Mouse (Mus musculus) B cell, adult (primary cell): ENCODE measurements around the gene Mageb5. TPM values are rescaled to one million over a fixed set of nuclear protein-coding genes. Genes with fewer than 3 reads are reported as not detected.

Experiments used
- total RNA-seq: library from RNA; stranded (reverse); gene quantifications from 4 replicates; pipeline ENCODE4 v1.2.4, GENCODE M21; 2023; ENCODE audit not compliant: inconsistent age

The Mageb5 gene
- not detected in 4 replicates for total RNA-seq

DNA sequence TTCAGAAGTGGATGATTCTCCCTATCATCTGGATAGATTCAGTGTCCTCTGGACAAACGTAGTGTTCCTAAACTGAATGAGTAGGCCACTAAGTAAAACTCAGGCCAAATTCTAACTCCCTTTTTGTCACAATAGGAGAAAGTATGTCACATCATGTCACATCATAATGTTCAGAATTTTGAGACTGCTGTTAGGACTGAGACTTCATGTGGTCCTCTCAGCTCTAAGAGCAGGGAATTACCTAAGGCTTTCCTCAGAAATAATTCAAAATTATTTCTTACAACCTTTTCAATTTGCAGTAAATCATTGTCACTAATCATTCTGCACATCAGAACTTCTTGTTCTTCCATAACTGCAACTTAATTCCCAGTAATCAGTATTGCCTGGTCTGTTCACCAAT lies at the start of gene Mageb5:
TSS of gene Mageb5 (minus strand) at position 101 of the 400 bp plus-strand sequence.

Other genes starting within 250 kb of the Mageb5 start
- not detected in 4 replicates for gene 1700084M14Rik, start 207.1 kb downstream of the Mageb5 start, total RNA-seq
- gene Gm14781, start 150.8 kb downstream of the Mageb5 start, total RNA-seq = not detected in 4 replicates
- not detected in 4 replicates for gene Mageb1, start 233.3 kb upstream of the Mageb5 start, total RNA-seq